Mouse (Mus musculus) spleen, embryonic (tissue): ENCODE results near the gene Sdsl.

Source experiments
- CTCF ChIA-PET: fragments of 350-600 bp; sonication (Branson Sonifier 250); formaldehyde crosslinking; loops from one replicate; lab custom pipeline; 2022; lab: Charles Lee

The Sdsl gene

GRCm38 (mm10) chr5:120457628-120458027 is 15.0 kb downstream of the Sdsl start:
- CTCF ChIA-PET: interaction anchor here (0.5 kb wide), 1 partner anchor 17 kb away, joined by 5 read pairs; no protein-coding TSS in a partner anchor

GRCm38 (mm10) chr5:120456841-120457554 is 15.6 kb downstream of the Sdsl start:
- CTCF ChIA-PET: interaction anchor here (0.5 kb wide), 1 partner anchor 16 kb away, joined by 5 read pairs; no protein-coding TSS in a partner anchor

- CTCF ChIA-PET: no interaction called here
Observed at GRCm38 (mm10) chr5:120456253-120456652, 16.4 kb downstream of the Sdsl start.

- CTCF ChIA-PET: no interaction called here
Observed at GRCm38 (mm10) chr5:120454756-120455337, 17.8 kb downstream of the Sdsl start.

GRCm38 (mm10) chr5:120447305-120447704 is 25.3 kb downstream of the Sdsl start:
- CTCF ChIA-PET: no interaction called here

GRCm38 (mm10) chr5:120440733-120441132 is 31.9 kb downstream of the Sdsl start:
- CTCF ChIA-PET: interaction anchor here (0.7 to 1.1 kb wide), 3 partner anchors 16 to 30 kb away, joined by 5 to 7 read pairs (median 5); no protein-coding TSS in a partner anchor

- CTCF ChIA-PET: interaction anchor here (1.0 to 1.1 kb wide), 2 partner anchors 15 to 29 kb away, joined by 5 to 7 read pairs; no protein-coding TSS in a partner anchor
Observed at GRCm38 (mm10) chr5:120439887-120440670, 32.5 kb downstream of the Sdsl start.

- CTCF ChIA-PET: interaction anchor here (0.8 kb wide), 1 partner anchor 27 kb away, joined by 3 read pairs; no protein-coding TSS in a partner anchor
Observed at GRCm38 (mm10) chr5:120438991-120439710, 33.5 kb downstream of the Sdsl start.

- CTCF ChIA-PET: no interaction called here
Observed at GRCm38 (mm10) chr5:120438469-120438868, 34.1 kb downstream of the Sdsl start.

- CTCF ChIA-PET: no interaction called here
Observed at GRCm38 (mm10) chr5:120437986-120438385, 34.6 kb downstream of the Sdsl start.

- CTCF ChIA-PET: interaction anchor here (0.6 kb wide), 1 partner anchor 73 kb away, joined by 3 read pairs; the partner anchor contains the start of gene Slc8b1
Observed at GRCm38 (mm10) chr5:120437539-120437938, 35.1 kb downstream of the Sdsl start.

GRCm38 (mm10) chr5:120436885-120437495 is 35.6 kb downstream of the Sdsl start:
- CTCF ChIA-PET: interaction anchor here (0.6 kb wide), 1 partner anchor 74 kb away, joined by 3 read pairs; the partner anchor contains the start of gene Slc8b1

- CTCF ChIA-PET: no interaction called here
Observed at GRCm38 (mm10) chr5:120435731-120436501, 36.7 kb downstream of the Sdsl start.

GRCm38 (mm10) chr5:120435006-120435681 is 37.5 kb downstream of the Sdsl start:
- CTCF ChIA-PET: no interaction called here

GRCm38 (mm10) chr5:120434231-120434735 is 38.3 kb downstream of the Sdsl start:
- CTCF ChIA-PET: no interaction called here

- CTCF ChIA-PET: no interaction called here
Observed at GRCm38 (mm10) chr5:120433135-120433760, 39.4 kb downstream of the Sdsl start.

- CTCF ChIA-PET: no interaction called here
Observed at GRCm38 (mm10) chr5:120432486-120433015, 40.1 kb downstream of the Sdsl start.
